Mouse (Mus musculus): ENCODE measurements around the gene Pbx4. TPM values are rescaled to one million over a fixed set of nuclear protein-coding genes. Genes with fewer than 3 reads are reported as not detected.

The Pbx4 gene
- polyA plus RNA-seq, 1 experiment from 2014 or later: 8.7 TPM

GRCm38 (mm10) chr8:69888244-69888866 lies 56.1 kb downstream of the Pbx4 start:
- H3K27me3 ChIP-seq: peaks cover 88% of the 10 kb centered on the region
- ATAC-seq (ENCODE audit: insufficient number of reproducible peaks, insufficient read depth, low FRiP score, low TSS enrichment, low read depth): no peak
- peak overlapping the region; percentile 60 for H3K4me2 ChIP-seq
- peak overlapping the region; percentile 36 for H3K4me3 ChIP-seq
- H3K4me1 ChIP-seq: peaks cover 32% of the 10 kb centered on the region
- H3K9me3 ChIP-seq: no peaks in the 10 kb centered on the region
- WGBS: 4% methylated on average over 24 of the region's 24 CpGs
- no peak overlapping the region for H3K27ac ChIP-seq
- H3K36me3 ChIP-seq: peaks cover 15% of the 10 kb centered on the region
- peak overlapping the region; percentile 36; the same call in 1 of the 2 replicates for H3K9ac ChIP-seq

GRCm38 (mm10) chr8:69888902-69889301 lies 56.6 kb downstream of the Pbx4 start:
- Histone ChIP-seq H3K4me3 (peak overlapping the region; percentile 36), H3K27ac (no peak overlapping the region), H3K27me3 (peaks cover 83% of the 10 kb centered on the region), H3K4me2 (peak overlapping the region; percentile 60), H3K9me3 (no peaks in the 10 kb centered on the region), H3K9ac (0 out of 2 replicates have a peak overlapping the region, but pooled peaks have one; percentile 36), H3K4me1 (peaks cover 32% of the 10 kb centered on the region), H3K36me3 (peaks cover 21% of the 10 kb centered on the region)
- no peak for ATAC-seq (ENCODE audit: insufficient number of reproducible peaks, insufficient read depth, low FRiP score, low TSS enrichment, low read depth)
- WGBS: 3% methylated on average over 32 of the region's 32 CpGs

- WGBS: 44% methylated on average over 19 of the region's 19 CpGs
- no peak overlapping the region for H3K4me3 ChIP-seq
- peaks cover 64% of the 10 kb centered on the region for H3K27me3 ChIP-seq
- no peak for ATAC-seq (ENCODE audit: insufficient number of reproducible peaks, insufficient read depth, low FRiP score, low TSS enrichment, low read depth)
- H3K4me2 ChIP-seq: no peak overlapping the region
- no peak overlapping the region for H3K27ac ChIP-seq
- peaks cover 38% of the 10 kb centered on the region for H3K4me1 ChIP-seq
- 0 out of 2 replicates have a peak overlapping the region, but pooled peaks have one; percentile 22 for H3K9ac ChIP-seq
- H3K36me3 ChIP-seq: peaks cover 31% of the 10 kb centered on the region
- no peaks in the 10 kb centered on the region for H3K9me3 ChIP-seq
Observed at GRCm38 (mm10) chr8:69890813-69891241, 58.5 kb downstream of the Pbx4 start.

- Histone ChIP-seq H3K27ac (no peak overlapping the region), H3K4me3 (no peak overlapping the region), H3K36me3 (peaks cover 50% of the 10 kb centered on the region), H3K9ac (no peak overlapping the region), H3K27me3 (peaks cover 33% of the 10 kb centered on the region), H3K4me1 (peaks cover 32% of the 10 kb centered on the region), H3K9me3 (no peaks in the 10 kb centered on the region), H3K4me2 (no peak overlapping the region)
- ATAC-seq (ENCODE audit: insufficient number of reproducible peaks, insufficient read depth, low FRiP score, low TSS enrichment, low read depth): no peak
- 39% methylated on average over 17 of the region's 17 CpGs for WGBS
Observed at GRCm38 (mm10) chr8:69893863-69894262, 61.6 kb downstream of the Pbx4 start.

- Histone ChIP-seq H3K36me3 (peaks cover 50% of the 10 kb centered on the region), H3K4me2 (no peak overlapping the region), H3K9ac (no peak overlapping the region), H3K27me3 (peaks cover 23% of the 10 kb centered on the region), H3K4me1 (peaks cover 33% of the 10 kb centered on the region), H3K27ac (no peak overlapping the region), H3K4me3 (no peak overlapping the region), H3K9me3 (no peaks in the 10 kb centered on the region)
- no peak for ATAC-seq (ENCODE audit: insufficient number of reproducible peaks, insufficient read depth, low FRiP score, low TSS enrichment, low read depth)
- 61% methylated on average over 6 of the region's 6 CpGs for WGBS
Observed at GRCm38 (mm10) chr8:69894836-69895332, 62.6 kb downstream of the Pbx4 start.

GRCm38 (mm10) chr8:69895772-69896451 lies 63.6 kb downstream of the Pbx4 start:
- Histone ChIP-seq H3K4me2 (no peak overlapping the region), H3K9ac (peak overlapping the region; percentile 16; the same call in 1 of the 2 replicates), H3K4me3 (no peak overlapping the region), H3K9me3 (no peaks in the 10 kb centered on the region), H3K27ac (no peak overlapping the region), H3K27me3 (peaks cover 13% of the 10 kb centered on the region), H3K36me3 (peaks cover 50% of the 10 kb centered on the region), H3K4me1 (peaks cover 42% of the 10 kb centered on the region)
- ATAC-seq (ENCODE audit: insufficient number of reproducible peaks, insufficient read depth, low FRiP score, low TSS enrichment, low read depth): no peak
- WGBS: 72% methylated on average over 4 of the region's 4 CpGs

GRCm38 (mm10) chr8:69897857-69898256 lies 65.6 kb downstream of the Pbx4 start:
- Histone ChIP-seq H3K9ac (0 out of 2 replicates have a peak overlapping the region, but pooled peaks have one; percentile 21), H3K4me2 (no peak overlapping the region), H3K4me3 (no peak overlapping the region), H3K36me3 (peaks cover 40% of the 10 kb centered on the region), H3K27ac (no peak overlapping the region), H3K27me3 (no peaks in the 10 kb centered on the region; the same call in 1 of the 2 replicates), H3K4me1 (peaks cover 53% of the 10 kb centered on the region), H3K9me3 (no peaks in the 10 kb centered on the region)
- 85% methylated on average over 6 of the region's 6 CpGs for WGBS
- ATAC-seq (ENCODE audit: insufficient number of reproducible peaks, insufficient read depth, low FRiP score, low TSS enrichment, low read depth): no peak

- 95% methylated on average over 2 of the region's 2 CpGs for WGBS
- Histone ChIP-seq H3K27me3 (no peaks in the 10 kb centered on the region), H3K9ac (no peak overlapping the region), H3K4me3 (no peak overlapping the region), H3K4me2 (peak overlapping the region; percentile 98; the same call in 1 of the 2 replicates), H3K36me3 (peaks cover 22% of the 10 kb centered on the region; the same call in 1 of the 2 replicates), H3K27ac (no peak overlapping the region), H3K9me3 (no peaks in the 10 kb centered on the region), H3K4me1 (peaks cover 59% of the 10 kb centered on the region)
- no peak for ATAC-seq (ENCODE audit: insufficient number of reproducible peaks, insufficient read depth, low FRiP score, low TSS enrichment, low read depth)
Observed at GRCm38 (mm10) chr8:69899876-69900275, 67.6 kb downstream of the Pbx4 start.

GRCm38 (mm10) chr8:69900895-69901451 lies 68.7 kb downstream of the Pbx4 start:
- no peak for ATAC-seq (ENCODE audit: insufficient number of reproducible peaks, insufficient read depth, low FRiP score, low TSS enrichment, low read depth)
- Histone ChIP-seq H3K4me1 (peaks cover 51% of the 10 kb centered on the region), H3K27me3 (no peaks in the 10 kb centered on the region), H3K27ac (peak overlapping the region; percentile 79), H3K4me2 (peak overlapping the region; percentile 98), H3K9me3 (no peaks in the 10 kb centered on the region), H3K9ac (peak overlapping the region; percentile 85), H3K4me3 (peak overlapping the region; percentile 60), H3K36me3 (peaks cover 18% of the 10 kb centered on the region; the same call in 1 of the 2 replicates)
- 21% methylated on average over 12 of the region's 12 CpGs for WGBS

- Histone ChIP-seq H3K4me3 (peak overlapping the region; percentile 60), H3K4me2 (peak overlapping the region; percentile 98), H3K36me3 (peaks cover 13% of the 10 kb centered on the region; the same call in 1 of the 2 replicates), H3K27ac (peak overlapping the region; percentile 91), H3K4me1 (peaks cover 51% of the 10 kb centered on the region), H3K9me3 (no peaks in the 10 kb centered on the region), H3K27me3 (no peaks in the 10 kb centered on the region), H3K9ac (peak overlapping the region; percentile 85)
- ATAC-seq (ENCODE audit: insufficient number of reproducible peaks, insufficient read depth, low FRiP score, low TSS enrichment, low read depth): peak; percentile 39
- WGBS: 2% methylated on average over 41 of the region's 41 CpGs
Observed at GRCm38 (mm10) chr8:69901484-69902162, 69.3 kb downstream of the Pbx4 start.
